Mouse (Mus musculus): ENCODE data around the gene Bbs12. TPM values are rescaled to one million over a fixed set of nuclear protein-coding genes. Genes with fewer than 3 reads are reported as not detected.

Bbs12 gene
- polyA plus RNA-seq (2015; fragmentation: Nextera tagmentation; extraction: Ambion mirVana), result 3.3 and 4.0 TPM in 2 replicates

- under 1% methylated on average over 49 of the region's 54 CpGs for WGBS
- Histone ChIP-seq H3K36me3 (ENCODE audit: insufficient read depth, low read length) (no peaks in the 10 kb centered on the region), H3K27me3 (replicated peaks; ENCODE audit: insufficient read depth, low read length) (no peaks in the 10 kb centered on the region), H3K4me3 (ENCODE audit: low read depth, low read length) (peak within 1 kb of the TSS; percentile 72), H3K9ac (replicated peaks; ENCODE audit: low read depth) (peak within 1 kb of the TSS; percentile 66), H3K27ac (ENCODE audit: low read length) (peak within 1 kb of the TSS; percentile 74), H3K9me3 (ENCODE audit: low read length) (no peaks in the 10 kb centered on the region), H3K4me2 (replicated peaks; ENCODE audit: low read depth, low read length) (peak within 1 kb of the TSS; percentile 80), H3K4me1 (ENCODE audit: insufficient read depth, low read depth, low read length) (no peaks in the 10 kb centered on the region; the same call in 1 of the 2 replicates)
- peak; percentile 95 for DNase-seq (ENCODE audit: low spot score)
- peak; percentile 99 for ATAC-seq
- no peak for TF ChIP-seq EP300 (IDR thresholded peaks at IDR 0.05)
- no peak for TF ChIP-seq CTCF (IDR thresholded peaks at IDR 0.05)
Observed at GRCm38 (mm10) chr3:37312370-37312941, at the start of gene Bbs12, which contains the start of gene Cetn4. Gene Bbs12 (plus strand): TSS chr3:37312554. Gene Cetn4 (minus strand): TSS chr3:37312708.

DNA sequence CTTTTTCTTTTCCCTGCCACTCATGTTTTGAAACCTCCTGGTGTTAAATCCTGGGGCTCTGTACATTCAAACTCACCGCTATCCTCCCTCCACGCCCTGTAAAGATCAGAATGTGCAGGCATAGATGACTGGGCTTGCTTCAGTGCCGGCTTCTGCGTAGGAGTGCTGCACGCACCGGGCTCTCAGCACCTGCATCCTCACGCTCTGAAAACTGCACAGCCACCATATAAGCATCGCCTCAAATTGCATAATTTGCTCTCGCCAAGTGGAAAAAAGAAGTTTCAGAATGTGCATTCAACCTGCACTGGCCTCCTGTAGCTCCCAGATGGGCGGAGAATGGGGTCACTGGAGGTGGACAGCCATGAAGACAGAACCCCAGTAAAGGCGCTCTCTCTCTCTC, 44.0 kb upstream of the Bbs12 start:
- WGBS, result 81% methylated on average over 11 of the region's 11 CpGs
- Histone ChIP-seq H3K4me2 (replicated peaks; ENCODE audit: low read depth, low read length) (no peak overlapping the region), H3K4me1 (ENCODE audit: insufficient read depth, low read depth, low read length) (no peaks in the 10 kb centered on the region), H3K27me3 (replicated peaks; ENCODE audit: insufficient read depth, low read length) (no peaks in the 10 kb centered on the region), H3K4me3 (ENCODE audit: low read depth, low read length) (no peak overlapping the region), H3K9ac (replicated peaks; ENCODE audit: low read depth) (no peak overlapping the region), H3K36me3 (ENCODE audit: insufficient read depth, low read length) (no peaks in the 10 kb centered on the region), H3K27ac (ENCODE audit: low read length) (no peak overlapping the region), H3K9me3 (ENCODE audit: low read length) (no peaks in the 10 kb centered on the region)
- no peak for DNase-seq (ENCODE audit: low spot score)
- ATAC-seq, result no peak
- TF ChIP-seq CTCF (IDR thresholded peaks at IDR 0.05) (no peak), EP300 (IDR thresholded peaks at IDR 0.05) (no peak)

DNA sequence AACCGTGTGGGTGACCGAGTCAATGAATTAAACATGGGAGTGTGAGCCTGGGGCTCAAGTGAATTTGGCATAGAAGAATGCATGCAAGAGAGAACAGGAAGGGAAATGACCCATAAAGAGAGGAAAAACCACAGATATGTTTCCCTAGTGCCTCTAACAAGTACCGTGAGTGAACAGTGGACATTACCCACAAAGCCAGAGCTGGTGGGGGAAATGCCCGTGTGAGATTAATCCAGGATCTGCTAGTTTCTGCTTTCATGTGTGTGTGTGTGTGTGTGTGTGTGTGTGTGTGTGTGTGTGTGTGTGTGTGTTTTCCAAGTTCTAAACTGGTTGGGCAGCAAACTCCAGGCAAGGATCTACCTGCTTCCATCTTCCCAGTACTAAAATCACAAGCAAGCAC, 42.4 kb upstream of the Bbs12 start:
- DNase-seq (ENCODE audit: low spot score) (no peak), ATAC-seq (no peak)
- Histone ChIP-seq H3K4me2 (replicated peaks; ENCODE audit: low read depth, low read length) (no peak overlapping the region), H3K4me1 (ENCODE audit: insufficient read depth, low read depth, low read length) (no peaks in the 10 kb centered on the region), H3K27me3 (replicated peaks; ENCODE audit: insufficient read depth, low read length) (no peaks in the 10 kb centered on the region), H3K9me3 (ENCODE audit: low read length) (no peaks in the 10 kb centered on the region), H3K27ac (ENCODE audit: low read length) (no peak overlapping the region), H3K9ac (replicated peaks; ENCODE audit: low read depth) (no peak overlapping the region), H3K36me3 (ENCODE audit: insufficient read depth, low read length) (no peaks in the 10 kb centered on the region), H3K4me3 (ENCODE audit: low read depth, low read length) (no peak overlapping the region)
- 84% methylated on average over 4 of the region's 4 CpGs for WGBS
- TF ChIP-seq EP300 (IDR thresholded peaks at IDR 0.05) (no peak), CTCF (IDR thresholded peaks at IDR 0.05) (no peak)

- no peaks in the 10 kb centered on the region for H3K27me3 ChIP-seq (replicated peaks; ENCODE audit: insufficient read depth, low read length)
- TF ChIP-seq EP300 (IDR thresholded peaks at IDR 0.05) (no peak), CTCF (IDR thresholded peaks at IDR 0.05) (peak; percentile 82)
- no peak overlapping the region for H3K9ac ChIP-seq (replicated peaks; ENCODE audit: low read depth)
- H3K4me3 ChIP-seq (ENCODE audit: low read depth, low read length), result no peak overlapping the region
- DNase-seq (ENCODE audit: low spot score) (peak; percentile 49), ATAC-seq (no peak)
- 3% methylated on average over 1 of the region's 1 CpGs for WGBS
- H3K27ac ChIP-seq (ENCODE audit: low read length), result no peak overlapping the region
- H3K9me3 ChIP-seq (ENCODE audit: low read length), result no peaks in the 10 kb centered on the region
- no peaks in the 10 kb centered on the region for H3K4me1 ChIP-seq (ENCODE audit: insufficient read depth, low read depth, low read length)
- no peak overlapping the region for H3K4me2 ChIP-seq (replicated peaks; ENCODE audit: low read depth, low read length)
- H3K36me3 ChIP-seq (ENCODE audit: insufficient read depth, low read length), result no peaks in the 10 kb centered on the region
Observed at GRCm38 (mm10) chr3:37271209-37271608, 41.1 kb upstream of the Bbs12 start.

GRCm38 (mm10) chr3:37273092-37273491, 39.3 kb upstream of the Bbs12 start:
- Histone ChIP-seq H3K9me3 (ENCODE audit: low read length) (no peaks in the 10 kb centered on the region), H3K4me3 (ENCODE audit: low read depth, low read length) (no peak overlapping the region), H3K4me1 (ENCODE audit: insufficient read depth, low read depth, low read length) (no peaks in the 10 kb centered on the region), H3K27ac (ENCODE audit: low read length) (no peak overlapping the region), H3K4me2 (replicated peaks; ENCODE audit: low read depth, low read length) (no peak overlapping the region), H3K27me3 (replicated peaks; ENCODE audit: insufficient read depth, low read length) (no peaks in the 10 kb centered on the region), H3K36me3 (ENCODE audit: insufficient read depth, low read length) (no peaks in the 10 kb centered on the region), H3K9ac (replicated peaks; ENCODE audit: low read depth) (no peak overlapping the region)
- WGBS, result 77% methylated on average over 7 of the region's 7 CpGs
- ATAC-seq (no peak), DNase-seq (ENCODE audit: low spot score) (no peak)
- TF ChIP-seq EP300 (IDR thresholded peaks at IDR 0.05) (no peak), CTCF (IDR thresholded peaks at IDR 0.05) (no peak)

DNA sequence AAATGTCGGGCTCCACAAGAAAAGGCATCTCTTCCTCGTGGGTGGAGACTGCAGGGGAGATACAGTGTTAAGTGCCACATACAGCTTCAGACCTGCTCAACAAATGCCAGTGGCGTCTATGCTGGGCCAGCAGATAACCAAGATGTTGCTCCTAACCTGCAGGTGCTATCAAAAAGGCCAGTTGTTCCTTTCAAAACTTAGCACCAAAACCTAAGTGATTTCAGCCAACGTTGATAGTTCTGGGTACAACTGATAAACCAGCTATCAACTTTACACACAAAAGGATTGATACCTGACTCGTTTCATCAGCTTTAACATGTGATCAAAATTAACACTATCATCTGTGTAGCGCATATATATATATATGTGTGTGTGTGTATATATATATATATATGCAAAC, 37.7 kb upstream of the Bbs12 start:
- no peaks in the 10 kb centered on the region for H3K4me1 ChIP-seq (ENCODE audit: insufficient read depth, low read depth, low read length)
- H3K27me3 ChIP-seq (replicated peaks; ENCODE audit: insufficient read depth, low read length), result no peaks in the 10 kb centered on the region
- ATAC-seq (no peak), DNase-seq (ENCODE audit: low spot score) (no peak)
- WGBS, result 69% methylated on average over 6 of the region's 6 CpGs
- no peaks in the 10 kb centered on the region for H3K36me3 ChIP-seq (ENCODE audit: insufficient read depth, low read length)
- H3K4me3 ChIP-seq (ENCODE audit: low read depth, low read length), result no peak overlapping the region
- no peak for TF ChIP-seq CTCF (IDR thresholded peaks at IDR 0.05)
- TF ChIP-seq EP300 (IDR thresholded peaks at IDR 0.05), result no peak
- no peak overlapping the region for H3K9ac ChIP-seq (replicated peaks; ENCODE audit: low read depth)
- no peaks in the 10 kb centered on the region for H3K9me3 ChIP-seq (ENCODE audit: low read length)
- no peak overlapping the region for H3K4me2 ChIP-seq (replicated peaks; ENCODE audit: low read depth, low read length)
- H3K27ac ChIP-seq (ENCODE audit: low read length), result no peak overlapping the region
